Mouse (Mus musculus) lung, postnatal 36 days (tissue): ENCODE data around the gene Cdc42ep5.
"Not testable (repeated sequence)": the region's sequence is repeated elsewhere in the genome, so short reads cannot be mapped to it uniquely, and the experiment has no call there.

Experiments
- DNase-seq: peaks from one replicate; pipeline ENCODE4 v3.0.0; 2022; ENCODE audit warnings: mixed read lengths

Gene Cdc42ep5

DNA sequence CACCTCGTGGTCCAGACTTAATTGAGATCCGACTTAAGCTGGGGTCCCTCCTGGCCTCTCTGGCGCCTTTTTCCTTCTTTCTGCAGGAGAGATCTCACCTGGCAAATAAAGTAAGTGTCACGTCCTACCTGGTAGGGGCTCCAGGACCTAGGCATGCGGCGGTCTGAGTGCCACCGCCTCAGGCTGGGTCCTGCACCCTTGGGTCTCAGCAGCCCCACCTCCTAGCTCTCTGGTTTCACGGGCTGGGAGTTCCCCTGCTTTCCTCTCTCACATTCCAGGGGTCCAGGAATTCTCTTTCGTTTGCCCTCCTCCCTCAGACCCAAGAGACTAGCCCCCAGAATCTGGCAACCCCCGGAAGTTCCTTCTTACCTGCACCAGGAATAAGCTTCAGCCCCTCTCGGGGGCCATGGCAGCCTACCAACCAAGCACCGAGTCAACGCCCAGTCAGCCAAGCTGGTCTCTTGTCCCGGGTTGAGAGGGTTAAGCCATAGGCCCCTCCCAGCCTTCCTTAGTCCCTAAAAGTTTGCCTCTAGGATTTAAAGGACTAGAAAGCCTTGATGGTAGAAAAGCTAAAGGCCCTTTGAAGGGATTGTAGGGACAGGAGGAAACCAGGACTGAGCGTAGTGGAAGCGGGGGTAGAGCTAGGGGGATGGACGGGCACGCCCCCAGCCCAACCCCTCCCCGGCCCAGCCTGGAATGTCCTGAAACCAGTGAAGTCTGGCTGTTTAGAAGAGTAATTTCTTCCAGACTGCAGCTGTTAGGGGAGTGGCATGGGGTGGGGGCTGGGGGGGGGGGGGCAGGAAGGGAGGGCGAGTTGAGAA is at the start of gene Cdc42ep5:
TSS of gene Cdc42ep5 (minus strand) at position 771 of the 821 bp plus-strand sequence.
- peak; percentile 65 for DNase-seq

DNA sequence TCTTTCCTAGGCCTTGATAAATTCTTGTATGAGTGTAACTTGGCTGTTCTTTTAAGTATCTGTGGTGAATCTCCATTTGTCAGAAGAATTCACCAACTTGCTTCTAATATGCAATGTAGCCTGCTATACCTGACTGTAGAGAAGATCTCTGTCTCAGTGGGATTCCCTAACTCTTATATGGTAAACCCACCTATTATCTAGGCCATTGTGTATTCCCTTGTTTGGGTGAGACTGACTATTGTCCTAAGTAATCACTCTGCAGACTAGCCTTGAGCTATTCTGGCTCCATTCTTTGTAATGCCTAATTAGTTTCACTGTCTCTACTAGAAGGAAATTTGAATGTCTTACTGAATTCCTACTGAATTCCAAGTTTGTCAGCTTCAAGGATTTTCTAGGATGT is 48.8 kb upstream of the Cdc42ep5 start:
- not testable (repeated sequence) for DNase-seq

DNA sequence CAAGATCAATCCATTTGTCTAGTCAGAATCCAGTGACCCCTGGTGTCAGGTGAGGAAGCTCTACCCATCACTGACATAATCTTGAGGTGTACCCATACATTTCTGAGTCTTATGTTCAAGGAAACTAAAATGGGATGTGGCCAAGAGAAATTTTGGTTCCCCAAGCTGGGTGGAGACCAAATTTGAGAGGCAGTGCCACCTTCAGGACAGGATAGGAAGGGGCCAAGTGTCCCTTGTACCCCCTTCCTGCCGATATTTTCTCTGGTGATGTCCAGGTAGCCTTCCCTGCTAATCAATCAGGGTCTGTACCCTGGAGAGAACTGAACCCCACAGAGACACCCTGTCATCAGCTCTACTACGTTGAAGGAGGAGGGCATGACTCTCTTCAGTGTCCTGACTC is 44.0 kb upstream of the Cdc42ep5 start:
- DNase-seq, result peak; percentile 23

DNA sequence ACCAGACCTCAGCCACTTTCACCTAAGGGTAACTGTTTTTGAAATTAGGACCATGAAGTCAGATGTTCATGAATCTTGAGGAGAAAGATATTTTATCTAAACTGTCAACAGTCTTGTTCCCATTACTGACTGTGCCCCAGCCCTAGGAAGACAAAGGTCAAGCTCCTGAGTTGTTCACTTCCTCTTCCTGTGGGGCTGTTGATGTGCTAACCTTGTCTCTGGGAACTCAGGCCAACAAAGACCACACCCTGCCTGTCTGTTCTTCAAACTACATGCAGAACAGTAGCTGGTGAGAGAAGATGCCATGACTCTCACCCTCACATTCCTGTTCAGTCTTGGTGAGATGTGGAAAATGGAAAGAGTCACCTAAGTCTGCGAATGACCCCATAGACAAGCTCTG is 42.5 kb upstream of the Cdc42ep5 start:
- peak; percentile 35 for DNase-seq

DNA sequence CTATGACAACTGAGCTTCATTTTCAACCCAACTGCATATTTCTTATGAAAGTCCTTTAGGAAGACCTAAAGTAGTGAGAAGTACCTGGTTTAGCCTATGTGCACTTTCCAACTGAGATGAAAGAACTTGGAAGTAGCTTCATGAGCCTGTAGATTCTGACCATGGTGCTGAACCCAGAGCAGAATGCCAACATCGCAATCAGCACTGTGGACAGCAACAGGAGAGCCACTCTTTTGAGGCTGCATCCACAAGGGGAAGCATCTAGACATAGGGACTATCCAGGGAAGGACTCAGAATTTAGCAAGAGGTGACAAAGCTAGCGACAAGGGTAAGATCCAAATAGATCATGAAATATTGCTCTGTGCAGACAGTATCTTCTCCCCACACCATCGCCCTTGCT is 13.8 kb upstream of the Cdc42ep5 start:
- DNase-seq, result peak; percentile 52

DNA sequence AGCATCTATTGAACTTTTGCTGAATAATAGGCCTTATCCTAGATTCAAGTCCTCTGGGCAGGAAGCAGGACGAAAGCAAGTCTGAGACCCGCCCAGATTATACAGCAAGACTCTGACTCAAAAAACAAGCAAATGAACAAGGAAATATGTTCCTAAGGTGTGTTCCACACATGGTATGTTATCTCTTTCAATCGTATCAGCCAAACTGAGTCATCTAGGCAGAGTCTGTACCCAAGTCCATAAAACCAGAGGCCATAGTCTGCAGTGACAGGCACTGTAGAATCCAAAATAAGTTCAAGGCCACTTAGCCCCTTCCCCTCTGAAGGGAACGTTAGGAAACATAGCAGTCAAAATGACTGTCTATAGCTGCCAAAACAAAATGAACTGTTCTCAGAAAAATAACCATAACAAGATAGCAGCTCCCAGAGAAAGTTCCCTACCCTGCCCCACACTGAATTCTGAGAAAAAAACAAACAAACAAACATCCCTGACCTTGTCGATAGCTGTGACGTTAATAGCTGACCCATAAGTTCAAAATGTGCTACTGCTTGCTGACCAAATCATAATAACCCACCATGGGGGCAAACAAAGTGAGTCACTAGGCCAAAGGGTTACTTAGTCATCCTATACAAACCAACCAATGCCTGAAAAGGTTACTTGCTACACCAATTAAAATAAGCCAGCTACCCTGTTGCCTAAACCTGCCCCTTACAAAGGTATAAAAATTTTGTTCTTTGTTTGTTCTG is 5.7 kb upstream of the Cdc42ep5 start:
- no peak for DNase-seq

DNA sequence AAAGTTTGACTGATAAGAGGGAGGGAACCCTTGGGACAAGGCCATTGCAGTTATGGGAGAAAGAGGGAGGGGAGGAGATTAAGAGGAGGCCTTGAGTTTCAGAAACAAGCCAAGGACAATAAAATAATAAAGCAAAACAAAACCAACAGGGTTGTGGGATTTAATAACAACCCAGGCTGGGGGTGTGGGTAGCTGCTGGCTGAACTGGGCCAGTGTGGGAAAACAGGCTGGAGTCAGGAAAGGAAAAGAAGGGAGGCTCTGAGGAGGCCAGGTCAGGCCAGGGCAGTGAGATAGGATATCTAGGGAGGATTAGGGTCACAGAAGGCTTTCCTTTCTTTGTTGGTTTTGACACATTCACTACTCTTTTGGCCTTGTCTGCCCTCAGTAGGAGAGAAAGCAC is 2.4 kb upstream of the Cdc42ep5 start:
- no peak for DNase-seq

DNA sequence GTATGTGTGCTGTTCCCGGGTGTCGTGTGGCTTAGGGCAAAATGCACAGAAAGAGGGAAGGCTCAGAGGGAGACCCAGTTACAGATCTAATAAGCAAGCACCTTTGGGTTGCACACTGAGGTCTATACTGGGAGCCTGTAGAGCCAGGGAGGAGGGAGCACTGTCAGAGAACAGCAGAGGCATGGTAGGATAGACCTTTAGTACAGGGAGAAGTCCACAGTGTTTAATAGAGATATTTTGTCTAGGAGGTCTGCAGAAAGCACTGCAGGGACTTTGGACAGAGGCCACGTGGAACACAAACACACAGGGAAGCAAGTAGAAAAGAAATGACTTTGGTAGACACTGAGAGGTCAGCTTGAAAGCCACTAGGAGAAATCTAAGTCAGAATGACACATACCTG is 626 bp upstream of the Cdc42ep5 start:
- DNase-seq, result no peak

DNA sequence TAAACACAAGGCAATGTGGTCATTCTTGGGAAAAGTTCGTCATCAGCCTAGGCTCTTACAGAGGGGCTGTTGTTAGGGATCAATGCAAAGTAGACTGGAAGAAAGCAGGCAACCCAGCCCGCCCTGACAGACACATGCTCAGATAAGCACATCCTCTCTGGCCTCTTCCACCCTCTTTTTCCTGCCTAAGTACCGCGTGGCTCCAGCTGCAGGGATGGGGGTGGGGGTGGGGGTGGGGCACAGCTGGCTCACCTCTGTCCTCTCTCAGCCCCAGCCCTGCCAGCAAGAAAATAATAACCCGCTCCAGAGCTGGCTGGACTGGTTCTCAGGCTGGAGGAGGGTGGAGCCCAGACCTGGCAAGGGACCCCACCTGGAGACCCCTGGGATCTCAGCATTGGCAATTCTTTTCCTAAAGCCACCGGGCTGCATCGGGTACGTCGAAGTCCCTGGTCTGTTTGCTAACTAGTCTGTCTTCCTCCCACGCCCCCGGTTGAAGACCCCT is 1.0 kb downstream of the Cdc42ep5 start:
- DNase-seq, result no peak

DNA sequence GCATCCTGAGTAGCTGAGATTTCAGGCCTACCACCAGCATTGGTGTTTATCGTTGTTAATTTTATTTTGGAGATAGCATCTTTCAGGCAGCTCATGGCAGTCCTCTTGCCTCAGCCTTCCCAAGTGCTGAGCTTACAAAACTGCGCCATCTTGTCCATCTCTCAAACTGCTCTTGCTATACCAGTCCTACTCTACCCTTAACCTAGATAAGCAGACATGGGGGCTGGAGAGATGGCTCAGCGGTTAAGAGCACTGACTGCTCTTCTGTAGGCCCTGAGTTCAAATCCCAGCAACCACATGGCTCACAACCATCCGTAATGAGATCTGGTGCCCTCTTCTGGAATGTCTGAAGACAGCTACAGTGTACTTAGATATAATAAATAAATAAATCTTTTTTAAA is 3.1 kb downstream of the Cdc42ep5 start:
- not testable (repeated sequence) for DNase-seq

DNA sequence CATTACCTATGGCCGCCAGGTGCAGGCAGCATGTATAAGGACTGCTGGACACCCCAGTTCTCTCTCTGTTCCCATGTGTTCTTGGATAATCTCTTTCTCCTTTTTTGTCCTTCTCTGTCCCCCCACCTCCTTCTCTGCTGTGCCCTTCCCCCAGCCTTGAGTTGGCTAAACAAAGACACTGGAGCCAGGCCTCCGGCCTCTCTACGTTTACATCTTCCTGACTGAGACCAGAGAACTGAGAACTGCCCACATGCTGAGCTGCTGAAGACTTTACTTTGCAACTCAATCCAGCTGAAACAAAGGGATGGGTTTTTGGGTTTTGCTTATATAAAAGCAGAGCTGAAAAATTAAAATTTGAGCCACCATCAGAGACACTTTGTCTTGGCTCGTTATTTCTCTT is 9.7 kb downstream of the Cdc42ep5 start:
- DNase-seq, result no peak

DNA sequence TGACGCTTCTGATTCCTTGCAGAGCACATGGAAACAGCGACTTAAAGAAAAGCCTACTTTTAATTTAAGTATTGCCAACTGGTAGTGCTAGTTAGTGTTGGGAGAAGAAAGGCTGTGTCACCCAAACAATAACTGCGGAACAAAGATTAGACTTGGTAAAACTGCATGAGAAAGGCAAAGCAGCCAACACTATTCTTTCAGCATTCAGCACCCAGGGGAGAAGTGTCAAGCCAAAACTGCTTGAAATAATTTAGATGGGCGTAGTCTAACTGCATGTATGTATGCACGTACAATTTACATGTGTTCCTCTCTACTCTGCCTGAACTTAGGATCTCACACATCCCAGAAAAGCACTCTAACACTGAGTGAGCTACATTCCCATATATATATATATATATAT is 10.3 kb downstream of the Cdc42ep5 start:
- DNase-seq, result no peak

DNA sequence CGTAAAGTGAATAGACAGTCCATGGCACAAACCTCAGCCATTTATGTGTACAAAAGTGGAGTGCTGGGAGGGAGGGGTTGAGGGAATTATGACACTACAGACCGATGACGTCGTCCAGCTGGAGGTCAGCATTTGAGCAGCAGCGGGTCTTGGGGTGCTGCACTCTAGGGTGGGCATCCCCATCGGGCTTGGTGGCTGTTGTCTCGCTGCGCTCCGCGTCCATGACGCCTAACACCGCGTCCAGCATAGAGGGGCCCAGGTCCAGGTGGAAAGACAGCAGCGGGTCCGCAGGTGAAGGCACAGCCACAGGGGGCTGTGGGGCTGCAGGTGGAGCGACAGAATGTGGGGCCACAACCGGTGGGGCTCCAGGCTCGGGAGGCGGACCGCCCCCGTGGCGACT is 13.4 kb downstream of the Cdc42ep5 start:
- no peak for DNase-seq

DNA sequence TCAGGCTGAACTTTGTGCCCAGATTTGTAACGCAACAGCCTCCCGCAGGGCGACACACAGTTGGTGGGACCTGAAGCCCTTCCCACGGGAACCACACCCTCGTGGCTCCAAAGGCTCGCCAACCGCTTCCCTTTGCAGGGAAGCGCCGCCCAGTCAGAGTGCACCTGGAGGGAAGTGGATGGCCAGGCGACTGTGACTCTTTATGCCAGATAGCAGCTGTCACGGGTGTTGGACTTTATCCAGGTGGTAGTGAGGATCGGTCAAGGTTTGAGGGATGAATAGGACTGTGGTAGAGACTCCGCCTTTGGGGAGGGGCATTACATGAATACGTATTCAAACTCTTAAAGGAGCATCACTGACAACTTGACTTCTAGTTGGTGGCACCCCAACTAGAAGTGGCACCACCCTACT is 13.8 kb downstream of the Cdc42ep5 start:
- peak; percentile 86 for DNase-seq

DNA sequence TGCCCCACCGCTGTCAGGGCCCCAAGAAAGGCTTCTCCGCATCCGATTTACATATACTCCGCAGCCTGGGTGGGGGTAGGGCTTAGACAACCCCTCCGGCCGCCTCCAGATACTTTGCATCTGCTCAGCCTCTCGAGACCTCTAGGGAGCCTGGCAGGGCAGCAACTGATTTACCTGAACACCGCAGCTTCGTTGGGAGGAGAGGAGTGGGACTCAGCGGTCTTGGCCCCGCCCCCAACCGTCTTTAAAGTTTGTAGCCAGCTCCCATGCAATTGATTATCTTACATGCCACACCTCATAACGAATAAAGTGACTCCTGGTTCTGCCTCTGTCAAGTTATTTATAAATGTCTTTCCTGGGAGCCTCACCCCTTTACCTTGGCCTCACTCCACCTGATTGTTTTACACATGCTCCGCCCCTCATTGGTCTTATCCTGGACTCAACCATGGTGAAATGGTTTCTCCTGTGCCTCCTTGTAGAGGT is 14.6 kb downstream of the Cdc42ep5 start, which contains the start of gene Leng9:
TSS of gene Leng9 (minus strand) at position 316 of the 483 bp plus-strand sequence.
- peak; percentile 78 for DNase-seq

DNA sequence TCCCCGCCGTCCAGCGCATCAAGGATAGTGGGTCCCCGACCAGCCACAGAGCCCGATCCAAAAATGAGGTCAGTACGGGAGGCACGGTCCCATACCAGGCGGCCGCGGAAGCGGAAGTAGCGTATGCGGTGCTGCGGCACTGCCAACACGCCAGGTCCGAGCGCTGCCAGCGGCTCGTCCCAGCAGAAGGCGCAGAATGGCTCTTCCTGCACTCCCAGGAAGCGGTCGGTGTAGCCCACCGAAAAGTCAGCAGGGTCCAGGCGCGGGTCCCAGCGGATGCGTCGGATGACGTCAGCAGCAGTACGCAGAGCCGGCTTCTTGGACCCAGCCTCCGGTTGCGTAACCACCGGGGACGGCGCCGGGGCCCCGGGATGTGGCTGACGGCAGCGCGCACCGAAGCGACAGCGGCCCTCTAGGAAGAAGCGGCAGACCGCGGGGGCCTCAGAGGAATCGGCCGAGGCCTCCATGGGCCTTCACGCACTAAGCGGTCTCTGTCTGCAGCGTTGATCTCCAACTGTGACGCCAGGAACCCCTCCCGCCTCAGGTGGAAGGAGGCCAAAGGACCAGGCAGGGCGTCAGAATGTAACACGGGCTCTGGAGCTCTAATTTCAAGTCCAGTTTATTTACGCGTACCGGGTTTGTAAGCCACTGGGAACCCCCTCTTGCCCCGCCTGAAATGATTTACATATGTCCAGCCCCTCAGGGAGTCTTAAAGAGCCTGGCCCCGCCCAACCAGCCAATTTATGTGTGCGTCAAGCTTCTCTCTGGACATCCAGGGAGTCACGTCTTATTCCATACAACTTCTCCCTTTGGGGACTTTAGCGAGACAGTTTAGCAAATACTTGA is 15.2 kb downstream of the Cdc42ep5 start:
- peak; percentile 93 for DNase-seq

DNA sequence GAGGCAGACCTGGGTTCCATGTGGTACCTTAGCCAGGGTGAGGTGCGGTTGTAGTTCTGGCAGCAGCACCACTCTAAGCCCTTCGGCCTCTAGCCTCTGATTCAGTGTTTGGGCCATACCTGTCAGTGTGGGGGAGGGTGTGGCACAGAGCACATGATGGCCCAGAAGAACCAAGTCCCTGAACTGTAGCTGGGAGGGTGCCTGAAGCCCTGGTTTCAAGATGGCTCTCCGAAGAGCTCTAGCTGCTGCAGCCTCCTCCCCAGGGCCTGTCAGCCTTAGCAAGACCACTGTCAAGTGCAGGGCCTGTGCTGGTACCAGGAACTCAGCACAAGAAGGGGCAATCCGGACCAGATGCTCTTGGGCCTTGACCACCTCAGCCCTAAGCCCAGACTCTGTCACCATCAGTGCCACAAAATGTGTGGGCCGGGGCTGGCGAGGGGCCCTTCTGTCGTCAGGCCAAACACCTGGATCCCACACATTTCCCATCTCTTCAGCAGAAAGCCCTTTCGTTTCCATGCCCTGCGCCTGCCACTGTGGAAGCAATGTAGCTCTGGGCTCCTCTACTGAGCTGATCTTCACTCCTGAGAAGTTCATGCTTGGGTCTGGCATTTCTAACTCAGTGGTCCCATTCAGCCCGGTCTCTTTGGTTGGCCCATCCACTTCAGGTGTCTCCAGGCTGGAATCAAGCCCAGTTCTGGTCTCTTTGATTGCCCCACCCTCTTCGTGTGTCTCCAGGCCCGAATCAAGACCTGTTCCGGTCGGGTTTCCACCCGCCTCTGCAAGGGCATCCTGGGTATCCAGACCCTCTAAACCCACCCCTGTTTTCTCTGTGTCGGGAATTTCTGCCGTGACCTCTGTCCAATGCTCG is 16.1 kb downstream of the Cdc42ep5 start:
- no peak for DNase-seq

DNA sequence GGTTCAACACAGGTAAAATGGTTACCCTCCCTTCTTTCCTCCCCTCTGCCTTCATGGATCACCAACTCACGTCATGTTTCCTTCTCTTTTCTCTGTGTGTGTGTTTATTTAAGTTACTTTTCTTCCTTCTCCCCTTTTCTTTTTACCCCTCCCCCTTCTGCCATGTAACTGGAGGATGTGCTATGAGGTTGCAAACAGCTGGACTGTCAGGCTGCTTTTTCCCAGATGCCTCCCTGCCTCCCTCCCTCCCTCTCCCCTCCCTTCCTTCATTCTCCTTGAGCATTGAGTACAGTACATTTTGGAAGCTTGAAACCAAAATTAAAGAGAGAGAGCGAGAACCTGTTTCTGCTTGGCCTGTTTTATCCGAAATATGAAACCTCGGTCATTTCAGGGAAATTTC is 16.8 kb downstream of the Cdc42ep5 start:
- DNase-seq, result no peak

DNA sequence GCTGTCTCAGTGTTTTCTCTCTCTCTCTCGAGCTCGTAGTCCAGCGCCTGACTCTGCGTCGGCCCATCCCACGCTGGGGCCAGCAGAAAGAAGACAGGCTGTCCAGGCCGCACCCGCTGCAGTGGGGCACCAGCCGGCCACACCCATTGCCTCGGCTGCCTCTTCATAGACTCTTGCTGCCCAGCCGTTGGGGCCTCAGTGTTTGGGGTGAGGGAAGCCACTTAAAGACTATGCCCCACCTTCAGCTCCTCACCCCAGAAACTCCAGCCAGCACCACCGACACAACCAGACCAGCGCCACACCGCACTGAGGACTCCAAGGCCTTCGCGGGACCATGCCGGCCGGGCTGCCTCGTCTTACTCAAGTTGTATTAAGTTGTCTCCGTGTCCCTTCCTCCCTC is 17.3 kb downstream of the Cdc42ep5 start:
- DNase-seq, result no peak

DNA sequence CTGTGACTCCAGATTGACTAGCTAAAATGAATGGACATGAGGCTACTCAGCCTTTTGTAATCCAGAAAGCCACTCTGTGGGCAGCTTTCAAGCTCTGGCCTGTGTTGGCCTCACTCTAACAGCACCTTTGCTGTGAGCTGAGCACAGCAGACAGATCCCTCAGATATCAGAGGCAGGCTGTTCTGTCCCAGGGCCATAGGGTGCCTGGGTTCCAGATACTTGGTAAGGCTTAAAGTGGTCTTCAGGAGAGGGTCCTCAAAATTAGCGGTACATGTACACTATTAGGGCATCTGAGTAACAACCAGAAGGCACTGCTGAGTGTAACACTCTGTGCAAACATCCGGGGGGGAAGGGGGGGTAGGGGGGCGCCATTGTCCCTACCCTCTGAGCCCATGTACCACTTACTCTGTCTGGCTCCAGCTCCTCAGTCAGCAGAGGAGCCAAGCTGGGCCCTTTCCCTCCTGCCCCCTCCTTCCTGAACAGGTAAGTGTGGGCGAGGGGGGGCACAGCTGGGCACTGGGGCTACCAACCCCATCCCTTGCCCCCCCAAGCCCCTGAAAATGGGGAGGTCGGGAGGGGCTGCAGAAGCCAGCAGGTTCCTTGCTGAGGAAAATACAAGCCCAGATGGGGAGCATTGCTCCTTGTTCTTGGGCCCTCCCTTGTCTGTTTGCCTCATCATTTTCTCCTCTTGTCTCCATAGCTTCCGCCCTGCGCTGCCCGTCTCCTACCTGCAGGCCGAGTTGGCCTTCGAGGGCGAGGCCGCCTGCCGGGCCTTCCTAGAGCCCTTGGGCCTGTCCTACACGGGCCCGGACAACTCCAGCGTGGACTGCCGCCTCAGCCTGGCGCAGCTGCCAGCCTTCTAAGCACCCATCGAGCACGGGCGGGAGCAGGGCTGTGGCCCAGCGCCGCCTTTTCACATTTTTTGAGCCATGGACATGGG is 18.1 kb downstream of the Cdc42ep5 start:
- DNase-seq, result no peak
